Mouse (Mus musculus) lung, adult 18-20 months (tissue): ENCODE data around the gene Tmem200a.
A peak's percentile ranks its signal among the peaks of the same experiment; 100 is the strongest.

Experiments
- DNase-seq, 2 experiments: peaks; one replicate each; pipeline ENCODE4 v3.0.0; 2022; ENCODE audit warnings: mixed read lengths in 2 of 2

Tmem200a gene

DNA sequence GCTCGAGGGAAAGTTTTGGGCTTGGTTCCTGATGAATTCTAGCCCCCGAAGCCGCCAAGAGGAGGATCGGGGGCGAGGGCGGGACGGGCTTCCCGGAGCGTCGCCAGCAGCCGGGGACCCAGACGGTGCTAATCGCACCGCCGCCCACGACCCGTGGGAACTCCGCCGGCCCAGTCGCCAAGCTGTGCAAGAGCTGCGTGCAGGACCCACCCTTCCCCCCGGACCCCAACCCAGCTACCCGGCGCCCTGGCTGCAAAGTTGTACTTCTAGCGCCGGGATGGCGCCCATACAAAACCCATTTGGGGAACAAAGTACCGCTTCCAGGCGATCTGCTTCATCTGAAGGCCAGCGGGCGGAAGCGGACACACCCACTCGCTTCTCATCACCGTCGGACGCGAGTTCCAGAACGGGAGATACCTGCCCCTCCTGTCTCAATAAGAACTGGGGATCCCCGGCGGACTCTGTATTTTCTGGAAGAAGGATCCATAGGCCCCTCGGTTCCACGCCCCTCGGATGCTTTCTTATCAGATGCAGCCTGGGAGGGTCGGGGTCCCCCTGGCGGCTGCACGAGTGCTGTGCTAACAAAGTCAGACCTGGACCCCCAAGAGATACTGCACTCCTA lies at the start of gene Tmem200a:
Gene Tmem200a (minus strand): TSS at position 532 of the 622 bp plus-strand sequence.
- DNase-seq = peak in 1 of 2 experiments; percentile 12

GRCm38 (mm10) chr10:26119822-26120183 lies 41.0 kb upstream of the Tmem200a start:
- DNase-seq = no peak

- DNase-seq = no peak
Measured at GRCm38 (mm10) chr10:26119067-26119821, 40.4 kb upstream of the Tmem200a start.

DNA sequence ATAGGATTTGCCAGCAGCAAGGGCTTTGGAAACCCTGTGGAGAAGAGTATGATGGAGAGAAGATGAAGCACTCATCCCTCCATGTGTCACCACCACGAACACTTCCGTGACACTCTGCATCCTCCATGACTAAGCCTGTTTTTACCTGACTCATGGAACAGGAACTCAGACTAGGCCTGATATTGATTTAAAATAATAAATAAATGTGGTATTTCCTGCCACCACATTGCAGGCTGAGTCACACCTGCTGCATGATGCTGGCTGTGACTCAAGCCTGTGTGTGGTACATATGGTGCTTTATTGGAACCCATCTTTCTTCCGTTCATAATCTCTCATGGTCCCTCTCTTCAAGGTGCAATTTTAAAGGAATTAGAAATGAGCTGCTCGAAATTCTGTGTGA lies 35.6 kb upstream of the Tmem200a start:
- no peak for DNase-seq

GRCm38 (mm10) chr10:26103330-26103982 lies 24.6 kb upstream of the Tmem200a start:
- DNase-seq = no peak

DNA sequence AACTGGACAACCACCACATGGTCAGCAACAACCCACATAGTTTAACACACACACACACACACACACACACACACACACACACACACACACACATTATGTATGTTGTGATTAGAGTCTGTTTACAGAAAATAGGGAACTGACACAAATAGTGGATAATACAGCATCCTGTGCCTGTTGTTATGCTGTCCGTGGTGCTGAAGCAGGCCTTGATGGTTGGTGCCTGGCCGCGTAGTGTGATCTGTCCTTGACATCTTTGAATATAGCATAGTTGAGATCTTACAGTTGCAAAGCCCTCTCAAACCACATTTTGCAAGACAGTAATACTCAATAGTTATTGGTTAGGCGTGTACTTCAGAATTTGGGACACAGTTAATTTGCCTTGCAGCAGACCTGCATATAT lies 3.2 kb upstream of the Tmem200a start:
- no peak for DNase-seq

DNA sequence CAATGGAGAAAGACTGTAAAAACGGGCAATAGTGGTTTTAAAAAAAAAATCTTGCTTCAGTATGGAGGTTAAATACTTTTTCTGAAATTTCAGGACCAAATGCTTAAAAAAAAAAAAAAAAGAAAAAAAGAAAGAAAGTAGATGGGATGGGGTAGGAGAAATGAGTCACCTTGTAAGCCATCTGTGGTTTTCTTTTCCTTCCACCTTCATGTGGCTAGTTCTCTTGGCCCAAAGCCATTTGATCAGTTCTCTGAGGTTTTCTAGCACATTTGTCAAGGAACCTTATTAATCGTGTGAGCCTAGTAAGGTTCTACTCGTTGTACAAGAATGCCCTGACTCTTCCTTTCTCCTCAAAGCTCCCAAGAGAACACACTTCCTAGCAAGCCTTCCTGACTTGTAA lies 826 bp upstream of the Tmem200a start:
- DNase-seq = no peak

DNA sequence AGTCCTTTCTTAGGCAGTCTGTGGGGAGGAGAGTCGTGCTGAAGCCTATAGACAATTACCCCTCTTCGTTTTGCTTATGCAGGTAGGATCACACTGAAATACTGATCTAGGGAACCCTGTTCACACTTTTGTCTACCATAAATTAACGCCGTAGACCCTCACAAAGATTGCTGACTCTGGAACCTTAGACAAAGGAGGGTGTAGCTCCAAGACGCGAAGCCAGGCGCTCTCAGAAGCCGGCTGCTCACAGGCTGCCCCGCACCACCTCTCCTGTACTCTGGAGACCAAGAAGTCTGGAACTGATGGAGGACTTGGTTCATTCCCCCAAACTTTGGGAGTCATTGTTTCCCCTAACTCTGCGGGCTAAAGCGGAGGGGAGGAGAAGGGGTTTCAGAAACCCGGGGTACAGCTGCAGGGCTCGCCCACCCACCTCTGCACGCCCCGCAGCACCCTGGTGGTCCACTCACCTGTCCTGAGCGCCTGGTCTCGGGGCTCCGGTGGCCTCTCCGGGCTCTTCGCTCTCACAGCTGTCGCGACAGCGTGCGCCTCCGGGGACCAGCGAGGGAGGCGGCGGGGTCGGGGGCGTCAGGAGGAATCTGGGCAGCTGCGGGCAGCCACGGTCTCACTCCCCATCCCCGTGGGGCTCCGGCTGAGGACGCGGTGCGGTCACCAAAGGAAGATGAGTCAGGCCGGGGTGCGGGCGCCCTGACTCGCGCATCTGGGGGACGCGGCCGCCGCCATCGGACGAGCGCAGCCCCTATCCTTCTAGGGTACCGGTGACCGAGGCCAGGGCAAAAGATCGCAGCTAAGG lies 976 bp downstream of the Tmem200a start, which contains the start of gene Gm9767:
Gene Gm9767 (plus strand): TSS at position 585 of the 811 bp plus-strand sequence.
- no peak for DNase-seq

GRCm38 (mm10) chr10:26076949-26077348 lies 1.9 kb downstream of the Tmem200a start:
- DNase-seq = no peak

DNA sequence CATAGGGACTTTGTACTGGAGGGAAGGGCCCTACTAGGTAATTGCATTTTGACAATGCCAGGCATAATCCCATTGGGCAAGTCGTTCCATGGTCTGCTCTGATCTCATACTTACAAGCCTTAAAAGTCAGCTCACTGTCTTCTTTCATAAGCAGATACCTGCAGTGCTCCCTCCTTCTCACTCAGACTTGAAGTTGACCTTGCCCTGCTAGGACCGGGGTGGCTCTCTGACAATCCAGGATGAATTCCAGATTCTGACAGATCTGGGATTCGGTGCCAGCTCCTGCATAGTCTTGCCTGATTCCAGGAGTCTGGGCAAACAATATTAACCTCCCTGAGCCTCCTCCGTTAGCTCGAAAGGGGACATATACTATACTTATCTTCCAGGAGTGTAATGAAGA lies 6.9 kb downstream of the Tmem200a start:
- no peak for DNase-seq

- DNase-seq = no peak
Measured at GRCm38 (mm10) chr10:26063071-26063470, 15.8 kb downstream of the Tmem200a start.

- DNase-seq = no peak
Measured at GRCm38 (mm10) chr10:26059662-26060307, 19.1 kb downstream of the Tmem200a start.

- DNase-seq = no peak
Measured at GRCm38 (mm10) chr10:26051177-26051576, 27.7 kb downstream of the Tmem200a start.

DNA sequence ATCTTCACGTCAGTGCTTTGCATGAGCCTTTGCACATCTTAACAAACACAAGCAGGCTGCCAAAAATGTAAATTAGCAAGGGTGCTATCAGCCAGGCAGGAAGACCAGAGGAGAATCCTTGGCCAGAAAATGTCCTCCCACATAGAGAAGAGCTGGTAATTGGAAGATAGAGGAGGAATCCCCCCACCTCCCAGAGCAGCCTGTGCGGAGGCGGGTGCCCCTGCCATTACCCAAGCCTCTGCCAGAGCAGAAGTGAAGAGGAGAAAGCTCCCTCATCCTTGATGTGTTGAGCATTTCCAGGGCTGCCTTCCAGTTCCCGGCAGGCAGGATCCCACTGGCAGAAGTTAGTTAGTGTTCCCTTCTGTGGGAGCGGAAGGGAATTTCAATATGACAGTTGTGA lies 43.9 kb downstream of the Tmem200a start:
- no peak for DNase-seq

- DNase-seq = no peak
Measured at GRCm38 (mm10) chr10:26018740-26019139, 60.1 kb downstream of the Tmem200a start.

- DNase-seq = no peak
Measured at GRCm38 (mm10) chr10:26014298-26014697, 64.6 kb downstream of the Tmem200a start.

DNA sequence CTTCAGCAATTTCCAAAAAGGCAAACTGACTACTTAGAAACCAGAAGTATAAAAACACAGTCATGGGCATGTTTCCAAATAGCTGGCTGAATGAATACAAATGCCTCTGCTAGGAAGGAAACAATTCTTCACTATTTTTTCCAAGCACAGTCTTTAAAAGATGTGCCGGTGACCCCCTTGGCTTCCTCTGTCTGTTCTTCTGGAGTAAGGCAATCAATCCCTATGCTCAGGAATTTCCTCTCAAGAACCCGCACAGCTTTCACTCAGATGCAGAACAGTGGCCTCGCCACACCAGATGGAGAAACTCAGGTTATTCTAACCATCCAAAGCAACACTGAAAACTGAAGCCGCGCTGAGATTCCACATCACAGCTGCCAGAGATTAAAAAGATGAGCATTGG lies 69.9 kb downstream of the Tmem200a start:
- DNase-seq = no peak

DNA sequence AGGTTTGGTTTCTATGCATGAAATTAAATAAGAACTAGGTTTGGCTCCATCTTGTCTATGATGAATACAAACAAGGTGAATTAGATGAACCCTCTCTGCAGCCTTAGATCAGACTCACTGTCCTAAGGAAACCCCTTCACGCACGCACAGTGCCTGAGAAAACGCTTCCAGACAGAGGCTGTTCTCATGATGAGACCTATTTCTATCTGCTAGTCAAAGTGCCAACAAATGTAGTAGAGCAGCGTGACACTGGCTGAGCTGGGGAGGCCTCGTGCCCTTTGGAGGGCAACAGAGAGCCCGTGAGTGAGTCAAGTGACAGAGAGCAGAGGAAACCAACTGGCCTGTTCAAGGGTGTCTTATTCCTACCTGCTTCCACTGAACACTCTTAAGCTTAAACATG lies 73.4 kb downstream of the Tmem200a start:
- DNase-seq = no peak

DNA sequence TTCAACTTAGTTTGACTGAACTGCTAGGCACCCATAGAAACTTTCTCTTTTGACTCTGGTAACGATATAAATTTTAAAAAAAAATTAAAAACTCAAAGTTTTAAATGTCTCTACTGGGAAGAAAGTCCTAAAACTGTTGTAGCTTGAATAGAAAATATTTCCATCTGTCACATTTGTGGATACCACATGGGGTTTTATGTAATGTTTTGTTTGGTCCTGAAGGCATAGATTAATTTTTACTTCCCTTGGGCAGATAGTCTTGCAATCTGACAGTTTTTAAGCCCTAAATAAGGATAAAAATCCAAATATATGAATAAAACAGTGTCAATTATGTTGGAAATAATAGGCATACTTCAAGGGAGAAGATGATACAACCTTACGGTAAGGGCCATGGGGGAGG lies 78.0 kb downstream of the Tmem200a start:
- DNase-seq = no peak

DNA sequence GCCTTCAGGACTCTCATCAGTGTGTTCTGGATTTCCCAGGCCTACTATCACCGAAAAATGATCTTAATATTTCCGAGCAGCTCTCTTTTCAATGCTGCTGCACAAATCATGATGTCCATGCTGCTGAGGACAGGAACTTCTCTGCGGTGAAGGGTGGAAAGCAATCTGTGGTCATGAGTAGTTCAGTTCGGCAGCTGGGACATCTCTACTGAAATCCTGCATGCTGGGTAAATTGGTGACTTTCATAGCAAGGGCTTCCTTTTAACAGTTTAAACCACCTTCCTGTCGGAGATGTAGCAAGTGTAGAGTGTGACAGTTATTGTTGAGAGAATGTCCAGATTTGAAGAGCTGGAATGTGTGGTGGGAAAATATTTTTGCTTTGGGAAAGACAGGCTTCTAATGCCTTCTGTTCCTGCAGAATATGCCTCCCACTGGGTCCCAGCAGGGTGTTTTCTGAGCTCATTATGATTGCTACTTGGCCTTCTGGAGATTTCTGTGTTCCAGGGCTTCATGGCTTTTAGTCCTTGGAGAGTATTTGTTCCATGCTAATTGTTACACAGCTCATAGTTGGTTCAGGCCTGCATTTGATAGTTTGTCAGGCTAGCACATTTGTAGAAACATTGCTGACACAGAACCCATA lies 79.4 kb downstream of the Tmem200a start:
- DNase-seq = no peak

DNA sequence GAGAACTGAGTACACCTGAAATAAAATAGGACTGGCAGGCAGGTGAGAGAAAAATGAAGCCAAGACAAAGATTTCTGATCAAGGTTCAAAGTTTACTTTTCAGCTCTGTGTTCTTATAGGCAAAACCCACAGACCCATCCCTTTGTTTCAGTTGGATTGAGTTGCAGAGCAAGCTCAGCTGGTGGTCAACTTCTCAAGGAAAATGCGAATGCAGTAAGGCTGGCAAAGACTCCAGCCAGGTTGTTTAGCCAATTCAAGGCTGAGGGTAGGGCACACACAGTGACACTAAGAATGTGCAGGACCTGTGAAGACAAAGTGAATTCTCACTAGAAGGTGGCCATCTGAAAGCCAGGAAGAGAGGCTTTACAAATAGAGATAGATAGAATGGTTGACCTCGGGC lies 94.8 kb downstream of the Tmem200a start:
- no peak for DNase-seq

- no peak for DNase-seq
Measured at GRCm38 (mm10) chr10:25982617-25983016, 96.2 kb downstream of the Tmem200a start.
